ENCODE assay signal across 8 mouse cellular contexts in genomic region chr6:39419386-39419850, GRCm38 (mm10). TPM values are rescaled to one million over a fixed set of nuclear protein-coding genes. Genes with fewer than 3 reads are reported as not detected.
A peak's percentile ranks its signal among the peaks of the same experiment; 100 is the strongest.
DNase-seq lines count a peak whose midpoint lies in the region; ATAC-seq and TF ChIP-seq lines count a peak whose summit lies in the region.

No protein-coding gene starts in this region.

- TF ChIP-seq CTCF in spleen, adult 2 months (IDR thresholded peaks at IDR 0.05; ENCODE audit: extremely low read depth, insufficient read depth, insufficient read length, insufficient replicate concordance), result no peak

- H3K4me2 ChIP-seq in liver, embryonic 12.5 days, result peak overlapping the region; percentile 74
- peak overlapping the region; percentile 59 for H3K4me2 ChIP-seq in stomach, embryonic 15.5 days

- no peaks in the 10 kb centered on the region for H3K27me3 ChIP-seq in spleen, adult 2 months (ENCODE audit: control insufficient read depth, insufficient read depth, low read length)
- H3K27me3 ChIP-seq in liver, embryonic 12.5 days (replicated peaks), result peaks cover 24% of the 10 kb centered on the region
- 0 out of 2 replicates have a peak, but pooled peaks cover 12% of the 10 kb centered on the region for H3K27me3 ChIP-seq in stomach, embryonic 15.5 days (replicated peaks)

- no peaks in the 10 kb centered on the region for H3K9me3 ChIP-seq in liver, embryonic 12.5 days (replicated peaks)
- no peaks in the 10 kb centered on the region for H3K9me3 ChIP-seq in stomach, embryonic 15.5 days

- peak; percentile 2; the same call in 1 of the 2 replicates for ATAC-seq in granulocyte monocyte progenitor cell, adult 5-6 weeks (replicated peaks; ENCODE audit: poor library complexity, severe bottlenecking)
- no peak for ATAC-seq in liver, embryonic 12.5 days
- no peak for ATAC-seq in stomach, embryonic 15.5 days (ENCODE audit: insufficient read depth, low FRiP score, low read depth)

- no peaks in the 10 kb centered on the region for H3K36me3 ChIP-seq in spleen, adult 2 months (ENCODE audit: control insufficient read depth, insufficient read depth, low read length)
- peaks cover 10% of the 10 kb centered on the region for H3K36me3 ChIP-seq in liver, embryonic 12.5 days
- no peaks in the 10 kb centered on the region for H3K36me3 ChIP-seq in stomach, embryonic 15.5 days

- WGBS in spleen, adult 2 months, result under 1% methylated on average over 43 of the region's 43 CpGs
- WGBS in liver, embryonic 12.5 days (ENCODE audit: insufficient replicate concordance), result under 1% methylated on average over 43 of the region's 43 CpGs
- 1% methylated on average over 43 of the region's 43 CpGs for WGBS in stomach, embryonic 15.5 days

- no peak for TF ChIP-seq POLR2A in spleen, adult 2 months (IDR thresholded peaks at IDR 0.05; ENCODE audit: low read depth, low read length)

- peak overlapping the region; percentile 77 for H3K27ac ChIP-seq in spleen, adult 2 months (ENCODE audit: insufficient read depth, low read length)
- peak overlapping the region; percentile 96 for H3K27ac ChIP-seq in liver, embryonic 12.5 days
- peak overlapping the region; percentile 75 for H3K27ac ChIP-seq in stomach, embryonic 15.5 days

- peak; percentile 21 to 33 for DNase-seq in gastrocnemius, postnatal 4 days (ENCODE audit: low spot score in 2 of 2)
- DNase-seq in gastrocnemius, adult 18-20 months (ENCODE audit: low spot score), result no peak
- DNase-seq in spleen, adult 2 months (ENCODE audit: low read depth in 1 of 2, low spot score in 2 of 2), result no peak
- no peak for DNase-seq in spleen, postnatal 4 days (ENCODE audit: low spot score in 2 of 2)
- DNase-seq in cerebellum, adult 18-20 months, result no peak

- peak overlapping the region; percentile 96 for H3K9ac ChIP-seq in liver, embryonic 12.5 days
- peak overlapping the region; percentile 42; the same call in 1 of the 2 replicates for H3K9ac ChIP-seq in stomach, embryonic 15.5 days

- no peaks in the 10 kb centered on the region; the same call in 1 of the 2 replicates for H3K4me1 ChIP-seq in spleen, adult 2 months (ENCODE audit: control insufficient read depth, insufficient read depth, insufficient read length)
- H3K4me1 ChIP-seq in liver, embryonic 12.5 days, result peaks cover 67% of the 10 kb centered on the region
- H3K4me1 ChIP-seq in stomach, embryonic 15.5 days, result 0 out of 2 replicates have a peak, but pooled peaks cover 5% of the 10 kb centered on the region

- H3K4me3 ChIP-seq in spleen, adult 2 months (ENCODE audit: extremely low read depth, insufficient read depth, insufficient read length), result peak overlapping the region; percentile 70
- peak overlapping the region; percentile 98 for H3K4me3 ChIP-seq in liver, embryonic 12.5 days
- peak overlapping the region; percentile 68 for H3K4me3 ChIP-seq in stomach, embryonic 15.5 days (replicated peaks)

RNA-seq across cellular contexts. Expression of gene Mkrn1, which starts 0.8 kb away (rescaled TPM):
- 10 to 100 TPM; 20.9 to 26.1 TPM for total RNA-seq in gastrocnemius, postnatal 4 days (2021)
- total RNA-seq in gastrocnemius, adult 18-20 months (2021), result 10 to 100 TPM; 14.0 to 16.4 TPM
- polyA plus RNA-seq in spleen, adult 2 months (2012; rRNA removed), result 96.8 and 131 TPM in 2 replicates
- total RNA-seq in granulocyte monocyte progenitor cell, adult 5-6 weeks (2014; fragmentation: Nextera tagmentation), result 35.5 and 43.6 TPM in 2 replicates
- total RNA-seq in granulocyte monocyte progenitor cell, adult 5-6 weeks (2017), result 27.1 and 32.9 TPM in 2 replicates
- polyA plus RNA-seq in liver, embryonic 12.5 days (2016; fragmentation: Nextera tagmentation; extraction: Ambion mirVana), result 160 and 163 TPM in 2 replicates
- 60.6 and 74.9 TPM in 2 replicates for polyA plus RNA-seq in stomach, embryonic 15.5 days (2015; fragmentation: Nextera tagmentation; extraction: Ambion mirVana)

RNA-seq across cellular contexts. Expression of gene Rab19, which starts 38.4 kb away (rescaled TPM):
- total RNA-seq in gastrocnemius, postnatal 4 days (2021), result under 1 TPM in 1 of 2 experiments, not detected in 1; 0.22 TPM
- not detected for total RNA-seq in gastrocnemius, adult 18-20 months (2021)
- 4.4 and 4.7 TPM in 2 replicates for polyA plus RNA-seq in spleen, adult 2 months (2012; rRNA removed)
- 1.4 TPM in 1 of 2 replicates, not detected in the other for total RNA-seq in granulocyte monocyte progenitor cell, adult 5-6 weeks (2014; fragmentation: Nextera tagmentation)
- 0.26 TPM in 1 of 2 replicates, not detected in the other for total RNA-seq in granulocyte monocyte progenitor cell, adult 5-6 weeks (2017)
- 0.11 and 0.27 TPM in 2 replicates for polyA plus RNA-seq in liver, embryonic 12.5 days (2016; fragmentation: Nextera tagmentation; extraction: Ambion mirVana)
- polyA plus RNA-seq in stomach, embryonic 15.5 days (2015; fragmentation: Nextera tagmentation; extraction: Ambion mirVana), result 4.8 and 6.1 TPM in 2 replicates

RNA-seq across cellular contexts. Expression of gene Slc37a3, which starts 41.9 kb away (rescaled TPM):
- total RNA-seq in gastrocnemius, postnatal 4 days (2021), result 10 to 100 TPM; 36.9 to 39.4 TPM
- total RNA-seq in gastrocnemius, adult 18-20 months (2021), result 10 to 100 TPM; 11.6 to 16.2 TPM
- 7.7 and 10.3 TPM in 2 replicates for polyA plus RNA-seq in spleen, adult 2 months (2012; rRNA removed)
- total RNA-seq in granulocyte monocyte progenitor cell, adult 5-6 weeks (2014; fragmentation: Nextera tagmentation), result 0.88 TPM in 1 of 2 replicates, not detected in the other
- 0.26 and 0.41 TPM in 2 replicates for total RNA-seq in granulocyte monocyte progenitor cell, adult 5-6 weeks (2017)
- 8.0 and 10.3 TPM in 2 replicates for polyA plus RNA-seq in liver, embryonic 12.5 days (2016; fragmentation: Nextera tagmentation; extraction: Ambion mirVana)
- 36.9 and 44.0 TPM in 2 replicates for polyA plus RNA-seq in stomach, embryonic 15.5 days (2015; fragmentation: Nextera tagmentation; extraction: Ambion mirVana)

Comparison
In these comparisons a context has a peak if more than half of its experiments do, and no peak if none do; other contexts are left out.
1. DNase-seq: peak in gastrocnemius, postnatal 4 days (2 of 2); none in gastrocnemius, adult 18-20 months (single experiment), spleen, adult 2 months (0 of 2), spleen, postnatal 4 days (0 of 2) and cerebellum, adult 18-20 months (0 of 2).
2. RNA of gene Slc37a3, which starts 41.9 kb away (total RNA-seq): 36.9 to 39.4 TPM in gastrocnemius, postnatal 4 days and 11.6 to 16.2 TPM in gastrocnemius, adult 18-20 months; 0.26 to 0.88 TPM in granulocyte monocyte progenitor cell, adult 5-6 weeks; every median in the first group is over 4 times any median in the second.
3. Peak in every context shown above with its lines, with median percentiles within 50 percentile points of each other: H3K27ac ChIP-seq and H3K4me3 ChIP-seq.